Mouse (Mus musculus) embryonic facial prominence, embryonic 13.5 days (tissue): ENCODE results near the gene Dck. TPM values are rescaled to one million over a fixed set of nuclear protein-coding genes. Genes with fewer than 3 reads are reported as not detected.

Experiments used
- ATAC-seq: fragments of 200-750 bp; cut with Nextera tagmentation; 2 replicates; pipeline ENCODE4 v1.8.0; 2017; ENCODE audit warnings: low read depth; ENCODE audit not compliant: insufficient number of reproducible peaks, insufficient read depth, low FRiP score, low TSS enrichment
- H3K27ac ChIP-seq: fragments of 300-500 bp; sonication (generic); 2 replicates; pipeline ENCODE4 v1.5.1; 2015; ENCODE audit warnings: moderate library complexity, mild to moderate bottlenecking, inconsistent platforms
- H3K27me3 ChIP-seq: fragments of 300-500 bp; sonication (generic); 2 replicates; pipeline ENCODE4 v1.6.1; 2015; ENCODE audit warnings: mild to moderate bottlenecking, inconsistent platforms
- H3K36me3 ChIP-seq: fragments of 300-500 bp; sonication (generic); 2 replicates; pipeline ENCODE4 v1.6.1; 2015; ENCODE audit warnings: mild to moderate bottlenecking, inconsistent platforms
- H3K4me1 ChIP-seq: fragments of 300-500 bp; sonication (generic); 2 replicates; pipeline ENCODE4 v1.6.1; 2015; ENCODE audit warnings: inconsistent platforms
- H3K4me2 ChIP-seq: fragments of 300-500 bp; sonication (generic); 2 replicates; pipeline ENCODE4 v1.6.1; 2015; ENCODE audit warnings: moderate library complexity, mild to moderate bottlenecking, inconsistent platforms
- H3K4me3 ChIP-seq: fragments of 300-500 bp; sonication (generic); 2 replicates; pipeline ENCODE4 v1.5.1; 2015; ENCODE audit warnings: mild to moderate bottlenecking, inconsistent platforms
- H3K9ac ChIP-seq: fragments of 300-500 bp; sonication (generic); 2 replicates; pipeline ENCODE4 v1.6.1; 2015; ENCODE audit warnings: mild to moderate bottlenecking, inconsistent platforms
- H3K9me3 ChIP-seq: fragments of 300-500 bp; sonication (generic); 2 replicates; pipeline ENCODE4 v1.6.1; 2016; ENCODE audit warnings: inconsistent platforms
- WGBS: fragments of 180-500 bp; shearing (Covaris S2); methylation state at CpG from one replicate; pipeline ENCODE4 v1.1.7; 2015; ENCODE audit warnings: mixed read lengths; 5-methylcytosine and 5-hydroxymethylcytosine counted together
- polyA plus RNA-seq: library from polyadenylated mRNA; unstranded; fragments of >200 nt; fragmentation: Nextera tagmentation; extraction: Ambion mirVana; gene quantifications from 2 replicates; pipeline ENCODE4 v1.2.1, GENCODE M21; 2015

The Dck gene
- polyA plus RNA-seq, 1 experiment from 2014 or later = 48.6 TPM

DNA sequence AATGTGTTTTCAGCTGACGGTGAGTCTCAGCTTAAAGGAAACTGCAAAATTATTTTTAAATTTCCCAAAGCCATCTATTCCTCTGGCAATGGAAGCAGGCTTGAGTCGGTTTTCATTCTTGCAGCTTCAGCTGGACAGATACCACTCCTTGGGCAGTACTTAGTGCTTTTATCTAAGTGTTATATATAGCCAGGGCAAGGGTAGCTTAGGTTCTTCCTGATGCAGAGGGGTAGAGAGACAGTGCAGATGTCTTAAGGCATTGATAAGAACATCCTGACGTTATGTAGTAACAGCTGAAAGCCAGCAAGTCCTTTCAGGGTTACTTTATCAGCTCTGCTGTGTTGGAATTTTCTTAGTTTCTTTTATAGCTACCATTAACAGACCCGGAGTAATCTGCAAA lies 66.1 kb downstream of the Dck start:
- Histone ChIP-seq H3K4me3 (no peak overlapping the region), H3K9ac (no peak overlapping the region), H3K4me1 (no peaks in the 10 kb centered on the region), H3K4me2 (no peak overlapping the region), H3K27ac (no peak overlapping the region), H3K27me3 (no peaks in the 10 kb centered on the region), H3K36me3 (no peaks in the 10 kb centered on the region), H3K9me3 (no peaks in the 10 kb centered on the region)
- WGBS = 75% methylated on average over 4 of the region's 4 CpGs
- ATAC-seq = no peak

DNA sequence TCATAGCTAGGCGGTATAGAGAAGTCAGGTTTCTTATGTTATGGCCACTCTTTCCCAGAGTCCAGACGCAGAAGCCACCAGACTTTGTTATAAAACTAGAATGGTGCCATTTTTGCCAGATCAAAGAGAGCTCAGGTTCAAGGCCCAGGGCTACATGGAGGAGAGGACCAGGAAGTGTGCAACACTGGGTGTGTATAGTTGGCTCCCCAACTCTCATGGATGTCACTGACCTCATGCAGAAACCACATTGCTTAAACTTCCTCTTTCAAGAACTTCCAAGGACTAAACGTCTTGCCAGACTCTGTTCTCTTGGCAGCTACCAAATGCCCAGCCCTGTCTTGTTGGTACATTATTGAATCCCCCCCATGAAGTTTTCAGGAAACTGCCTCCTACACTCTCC lies 67.1 kb downstream of the Dck start:
- 85% methylated on average over 3 of the region's 3 CpGs for WGBS
- Histone ChIP-seq H3K4me3 (no peak overlapping the region), H3K4me2 (no peak overlapping the region), H3K36me3 (no peaks in the 10 kb centered on the region), H3K4me1 (no peaks in the 10 kb centered on the region), H3K9me3 (no peaks in the 10 kb centered on the region), H3K27ac (no peak overlapping the region), H3K27me3 (no peaks in the 10 kb centered on the region), H3K9ac (no peak overlapping the region)
- ATAC-seq = no peak

Other genes starting within 250 kb of the Dck start
- gene Jchain, start 237.1 kb upstream of the Dck start, polyA plus RNA-seq = 0.56 TPM in 1 of 2 replicates, not detected in the other
- 77.5 and 83.7 TPM in 2 replicates for gene Utp3, start 210.5 kb upstream of the Dck start, polyA plus RNA-seq
- gene Rufy3, start 200.0 kb upstream of the Dck start, polyA plus RNA-seq = 15.4 and 17.0 TPM in 2 replicates
- 55.3 and 58.9 TPM in 2 replicates for gene Grsf1, start 88.8 kb upstream of the Dck start, polyA plus RNA-seq
- 10.8 and 12.4 TPM in 2 replicates for gene Mob1b, start 44.1 kb upstream of the Dck start, polyA plus RNA-seq
- 1.7 and 1.8 TPM in 2 replicates for gene Slc4a4, start 121.8 kb downstream of the Dck start, polyA plus RNA-seq